Mouse (Mus musculus) bone marrow macrophage, adult 2 months (primary cell): Measurements from ENCODE around the gene Arhgef40.

ENCODE experiments used
- CTCF ChIP-seq: IDR thresholded peaks from 2 replicates; pipeline ENCODE4 v1.5.1; 2012; ENCODE audit warnings: low read depth, mild to moderate bottlenecking, low read length, moderate library complexity
- POLR2A ChIP-seq: IDR thresholded peaks from 2 replicates; pipeline ENCODE4 v1.6.1; 2012; ENCODE audit warnings: mild to moderate bottlenecking, low read depth, low read length, borderline replicate concordance

DNA sequence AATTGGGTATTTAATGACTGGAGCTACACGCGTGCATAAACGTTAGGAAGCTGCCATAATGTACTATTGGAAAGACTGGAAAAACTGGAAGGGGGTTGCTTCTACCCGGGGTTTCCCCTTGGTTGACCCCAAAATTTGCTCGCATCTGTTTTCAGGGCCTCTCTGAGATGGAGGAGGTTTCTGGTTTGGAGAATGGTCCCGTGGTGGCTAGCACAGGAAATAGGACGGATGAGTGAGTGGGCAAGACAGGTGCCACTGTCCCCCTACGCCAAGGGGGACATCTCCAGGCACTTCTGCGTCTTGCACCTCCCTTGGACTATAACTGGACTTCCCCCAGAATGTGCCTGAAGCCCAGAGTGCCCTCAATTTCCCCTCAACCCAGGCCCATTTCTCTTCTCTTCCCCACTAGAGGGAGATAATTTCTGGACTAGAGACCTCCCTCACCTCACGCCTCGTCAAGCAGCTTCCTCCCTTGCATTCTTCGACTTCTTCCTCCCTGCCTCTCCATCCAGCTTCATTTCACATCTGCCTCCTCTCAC, 34.6 kb downstream of the Arhgef40 start:
- TF ChIP-seq CTCF (peak; percentile 31; the same call in 1 of the 2 replicates), POLR2A (no peak)
